Mouse (Mus musculus) heart, postnatal 36 days (tissue): ENCODE results near the gene Birc7. TPM values are rescaled to one million over a fixed set of nuclear protein-coding genes. Genes with fewer than 3 reads are reported as not detected.

ENCODE experiments used
- DNase-seq, 2 experiments: peaks; one replicate each; pipeline ENCODE4 v3.0.0; 2021 to 2022
- intact Hi-C: fragments of 180-260 bp; cut with DNase I; formaldehyde crosslinking; loops from one replicate; pipeline ENCODE4 v1.15.1; 2025
- total RNA-seq, 2 experiments: library from RNA; stranded (reverse); gene quantifications; 2 replicates each; pipeline ENCODE4 v1.2.3; 2021

The Birc7 gene
- not detected for total RNA-seq

DNA sequence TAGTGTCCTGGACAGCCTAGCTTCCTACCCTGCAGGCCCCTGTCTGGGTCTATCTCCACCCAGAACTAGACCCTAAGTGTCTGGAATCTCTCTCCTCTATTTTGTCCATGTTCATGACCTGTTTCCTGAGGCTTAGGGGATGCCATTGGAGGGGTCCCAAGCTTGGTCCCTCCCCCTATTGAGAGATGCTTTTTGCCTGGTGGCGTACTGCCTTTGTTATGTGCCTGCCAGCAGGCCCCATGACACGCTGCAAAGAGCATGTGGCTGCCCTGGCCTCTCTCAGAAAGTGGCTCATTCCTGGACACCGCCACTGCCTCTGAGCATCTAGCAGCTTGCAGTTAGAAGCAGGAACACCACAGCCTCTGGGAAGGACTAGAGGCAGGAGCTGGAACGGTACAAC is at the start of gene Birc7:
Gene Birc7, plus strand, starts transcription at position 301 of the 400 bp plus-strand sequence.
- no peak for DNase-seq
- intact Hi-C loops: no loop called here

DNA sequence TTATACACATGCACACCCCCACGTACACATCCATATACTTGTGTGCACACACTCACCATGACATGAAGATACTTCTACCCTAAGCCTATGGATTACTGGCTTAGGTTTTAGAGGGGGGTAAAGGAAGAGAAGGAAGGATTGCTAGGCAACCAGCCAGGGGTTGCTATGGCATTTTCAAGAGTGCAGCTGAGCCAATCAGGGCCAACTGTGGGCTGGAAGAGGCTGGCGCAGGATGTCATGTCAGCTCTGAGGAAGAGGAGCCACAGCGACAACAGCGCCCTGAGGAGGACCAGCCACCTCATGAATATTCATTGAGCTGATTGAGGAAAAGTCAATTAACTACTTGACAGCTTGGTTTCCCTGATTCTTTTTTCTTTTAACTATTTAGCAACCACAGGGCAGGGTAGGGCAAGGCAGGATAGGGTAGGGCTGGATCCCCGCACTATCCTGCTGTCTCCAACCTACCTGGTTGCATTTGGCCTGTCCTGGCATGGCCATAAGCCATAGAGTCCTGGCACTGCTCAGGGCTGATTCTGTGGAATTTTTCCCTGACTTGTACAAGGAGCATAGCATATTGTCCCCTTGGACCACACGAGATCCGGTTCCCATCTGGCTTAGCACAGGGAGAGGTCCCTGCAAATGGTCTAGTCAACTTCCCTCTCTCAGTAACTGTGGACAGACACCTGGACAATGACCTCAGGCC is 49.3 kb upstream of the Birc7 start:
- DNase-seq: no peak
- intact Hi-C loops: no loop called here

DNA sequence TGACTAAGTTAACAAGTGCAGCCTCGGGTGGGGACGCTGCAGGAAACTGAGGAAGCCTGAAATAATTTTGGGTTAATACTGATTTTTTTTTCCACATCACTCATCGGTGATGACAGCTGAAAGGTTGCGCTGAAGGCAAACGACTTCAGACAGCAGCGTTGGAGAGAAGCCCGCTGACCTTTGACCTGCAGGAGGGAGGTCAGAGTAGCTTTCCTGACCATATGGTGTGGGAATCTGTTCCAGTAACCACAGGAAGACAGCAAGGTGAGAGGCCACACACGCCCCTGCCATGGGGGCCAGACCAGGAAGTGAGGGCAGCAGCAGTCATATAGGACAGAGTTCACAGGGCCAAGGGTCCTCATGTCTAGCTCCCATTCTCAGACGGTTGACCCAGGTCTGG is 47.5 kb upstream of the Birc7 start:
- DNase-seq: no peak
- intact Hi-C loops: no loop called here

- DNase-seq: no peak
- intact Hi-C loops: no loop called here
Measured at GRCm38 (mm10) chr2:180885270-180885669, 43.6 kb upstream of the Birc7 start.

- no peak for DNase-seq
- intact Hi-C loops: no loop called here
Measured at GRCm38 (mm10) chr2:180889271-180889920, 39.4 kb upstream of the Birc7 start.

DNA sequence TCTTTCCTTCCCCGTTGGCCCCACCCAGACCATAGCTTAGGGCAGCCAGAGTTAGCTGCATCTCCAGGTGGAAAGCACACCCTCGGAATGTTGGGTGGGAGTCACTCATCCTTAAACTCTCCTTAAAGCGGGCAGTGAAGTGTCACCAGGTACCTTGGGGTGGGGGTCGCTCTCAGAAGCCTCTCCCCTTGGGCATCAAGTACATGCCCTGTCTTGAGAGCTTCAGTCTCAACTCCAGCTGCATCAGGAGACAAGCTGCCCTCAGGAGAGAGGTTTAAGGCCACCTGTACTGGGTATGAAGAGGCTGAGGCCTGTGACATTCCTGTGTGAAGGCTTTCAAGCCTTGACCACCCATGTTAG is 38.9 kb upstream of the Birc7 start:
- no peak for DNase-seq
- intact Hi-C loops: loop anchor here (5.0 kb wide), 1 partner anchor 83 kb away; no protein-coding TSS in a partner anchor

- DNase-seq: no peak
- intact Hi-C loops: loop anchor here (5.0 kb wide), 1 partner anchor 83 kb away; no protein-coding TSS in a partner anchor
Measured at GRCm38 (mm10) chr2:180890422-180891074, 38.3 kb upstream of the Birc7 start.

- intact Hi-C loops: loop anchor here (5.0 kb wide), 1 partner anchor 84 kb away; no protein-coding TSS in a partner anchor
- no peak for DNase-seq
Measured at GRCm38 (mm10) chr2:180891075-180891834, 37.6 kb upstream of the Birc7 start.

- intact Hi-C loops: loop anchor here (5.0 kb wide), 1 partner anchor 85 kb away; no protein-coding TSS in a partner anchor
- no peak for DNase-seq
Measured at GRCm38 (mm10) chr2:180891835-180892323, 36.9 kb upstream of the Birc7 start.

GRCm38 (mm10) chr2:180892841-180893521 is 35.8 kb upstream of the Birc7 start:
- intact Hi-C loops: loop anchor here (5.0 kb wide), 1 partner anchor 86 kb away; no protein-coding TSS in a partner anchor
- DNase-seq: peak in 1 of 2 experiments; percentile 7

- intact Hi-C loops: loop anchor here (5.0 kb wide), 1 partner anchor 86 kb away; no protein-coding TSS in a partner anchor
- no peak for DNase-seq
Measured at GRCm38 (mm10) chr2:180893537-180894028, 35.2 kb upstream of the Birc7 start.

GRCm38 (mm10) chr2:180894029-180894623 is 34.7 kb upstream of the Birc7 start:
- DNase-seq: peak; percentile 29 to 34
- intact Hi-C loops: loop anchor here (5.0 kb wide), 1 partner anchor 87 kb away; no protein-coding TSS in a partner anchor

- peak; percentile 36 to 47 for DNase-seq
- intact Hi-C loops: loop anchor here (5.0 kb wide), 1 partner anchor 87 kb away; no protein-coding TSS in a partner anchor
Measured at GRCm38 (mm10) chr2:180894734-180895133, 34.1 kb upstream of the Birc7 start.

- DNase-seq: no peak
- intact Hi-C loops: no loop called here
Measured at GRCm38 (mm10) chr2:180895321-180895720, 33.5 kb upstream of the Birc7 start.

- intact Hi-C loops: no loop called here
- no peak for DNase-seq
Measured at GRCm38 (mm10) chr2:180895837-180896525, 32.8 kb upstream of the Birc7 start.

GRCm38 (mm10) chr2:180896819-180897625 is 31.8 kb upstream of the Birc7 start:
- intact Hi-C loops: no loop called here

GRCm38 (mm10) chr2:180897857-180898256 is 31.0 kb upstream of the Birc7 start:
- DNase-seq: no peak
- intact Hi-C loops: no loop called here

More at GRCm38 (mm10) chr2:180896819-180897625, 31.8 kb upstream of the Birc7 start:
- DNase-seq: no peak

- intact Hi-C loops: no loop called here
- no peak for DNase-seq
Measured at GRCm38 (mm10) chr2:180902086-180902485, 26.7 kb upstream of the Birc7 start.
